9 mouse cellular contexts compared by ENCODE assay signal in the genomic region with DNA sequence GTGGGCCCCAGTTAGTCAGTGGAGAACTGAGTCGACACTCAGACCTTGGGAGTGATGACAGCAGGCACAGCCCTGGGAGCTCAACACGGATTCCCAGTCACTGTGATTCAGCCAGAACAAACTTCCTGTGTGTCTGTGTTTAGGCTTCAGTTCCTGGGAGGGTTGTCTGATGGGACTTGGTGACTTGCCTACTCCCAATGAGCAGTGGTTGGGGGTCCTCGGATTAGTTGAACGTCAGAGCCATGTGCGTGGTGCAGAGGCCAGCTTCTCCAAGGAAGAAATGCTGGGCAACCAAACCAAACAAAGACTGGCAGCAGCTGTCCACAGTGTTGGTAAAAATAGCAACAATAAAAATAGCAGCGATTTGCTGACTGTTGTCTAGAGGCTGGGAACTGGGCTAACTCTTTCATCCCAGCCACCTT.
DNase-seq lines count a peak whose midpoint lies in the region; ATAC-seq and TF ChIP-seq lines count a peak whose summit lies in the region.
"Had no signal": no experiment of that assay in that cellular context is flagged by ENCODE, and none has a peak within 500 bp of the region (broad histone marks: within the 10 kb centered on the region; RNA-seq: fewer than 3 reads in every experiment).

No protein-coding gene starts in this region.

- no peaks in the 10 kb centered on the region for H3K27me3 ChIP-seq in embryonic facial prominence, embryonic 14.5 days (replicated peaks; ENCODE audit: control insufficient read depth, insufficient read depth, low read length)
- H3K27me3 ChIP-seq in embryonic facial prominence, embryonic 10.5 days (replicated peaks; ENCODE audit: low read depth, poor library complexity, severe bottlenecking), result no peaks in the 10 kb centered on the region
- no peaks in the 10 kb centered on the region for H3K27me3 ChIP-seq in cerebellum, adult 2 months (ENCODE audit: control insufficient read depth, insufficient read depth, low read length)
- no peaks in the 10 kb centered on the region for H3K27me3 ChIP-seq in heart, embryonic 15.5 days

- DNase-seq in embryonic facial prominence, embryonic 14.5 days (ENCODE audit: low spot score), result peak; percentile 44
- no peak for DNase-seq in embryonic facial prominence, embryonic 10.5 days (ENCODE audit: low spot score)
- DNase-seq in 3134 (ENCODE audit: extremely low read depth, insufficient read length, low spot score), result peak; percentile 50
- peak; percentile 44 to 56 for DNase-seq in cerebellum, adult 2 months
- DNase-seq in thymus, postnatal 36 days, result no peak
- no peak for DNase-seq in thymus, postnatal 10 days (ENCODE audit: low spot score in 2 of 2)
- no peak for DNase-seq in embryo, embryonic 9.5 days (ENCODE audit: extremely low spot score)

- no peak overlapping the region for H3K4me3 ChIP-seq in embryonic facial prominence, embryonic 14.5 days (ENCODE audit: low read depth, low read length)
- no peak overlapping the region for H3K4me3 ChIP-seq in embryonic facial prominence, embryonic 10.5 days
- H3K4me3 ChIP-seq in cerebellum, adult 2 months (replicated peaks; ENCODE audit: insufficient read depth, low read depth, low read length), result no peak overlapping the region
- H3K4me3 ChIP-seq in heart, embryonic 15.5 days, result no peak overlapping the region
- H3K4me3 ChIP-seq: erythroblast, embryonic 14.5 days had no signal

- no peaks in the 10 kb centered on the region for H3K9me3 ChIP-seq in embryonic facial prominence, embryonic 14.5 days (ENCODE audit: control insufficient read depth, low read length)
- H3K9me3 ChIP-seq in embryonic facial prominence, embryonic 10.5 days, result no peaks in the 10 kb centered on the region
- H3K9me3 ChIP-seq in heart, embryonic 15.5 days (replicated peaks), result no peaks in the 10 kb centered on the region

- H3K36me3 ChIP-seq in embryonic facial prominence, embryonic 14.5 days (ENCODE audit: control insufficient read depth, insufficient read depth, low read length), result no peaks in the 10 kb centered on the region
- no peaks in the 10 kb centered on the region for H3K36me3 ChIP-seq in embryonic facial prominence, embryonic 10.5 days (replicated peaks)
- H3K36me3 ChIP-seq in heart, embryonic 15.5 days, result no peaks in the 10 kb centered on the region

- H3K4me1 ChIP-seq in embryonic facial prominence, embryonic 14.5 days (ENCODE audit: control insufficient read depth, insufficient read depth, low read length), result no peaks in the 10 kb centered on the region
- peaks cover 3% of the 10 kb centered on the region; the same call in 1 of the 2 replicates for H3K4me1 ChIP-seq in embryonic facial prominence, embryonic 10.5 days
- peaks cover 15% of the 10 kb centered on the region for H3K4me1 ChIP-seq in cerebellum, adult 2 months (ENCODE audit: control insufficient read depth, insufficient read depth, low read length)
- peaks cover 23% of the 10 kb centered on the region for H3K4me1 ChIP-seq in heart, embryonic 15.5 days (replicated peaks)

- ATAC-seq in embryonic facial prominence, embryonic 14.5 days (ENCODE audit: low read depth), result peak; percentile 64; the same call in 1 of the 2 replicates
- peak; percentile 81 for ATAC-seq in heart, embryonic 15.5 days (replicated peaks; ENCODE audit: insufficient number of reproducible peaks, insufficient read depth, low FRiP score, low read depth)

- no peak for TF ChIP-seq POLR2A in cerebellum, adult 2 months (IDR thresholded peaks at IDR 0.05; ENCODE audit: borderline replicate concordance, insufficient read depth, low read length)

- H3K4me2 ChIP-seq in embryonic facial prominence, embryonic 14.5 days (ENCODE audit: low read depth, low read length), result no peak overlapping the region
- H3K4me2 ChIP-seq in heart, embryonic 15.5 days, result peak overlapping the region; percentile 43

- no peak overlapping the region for H3K27ac ChIP-seq in embryonic facial prominence, embryonic 14.5 days (replicated peaks; ENCODE audit: low read depth, low read length)
- H3K27ac ChIP-seq in embryonic facial prominence, embryonic 10.5 days (replicated peaks), result no peak overlapping the region
- 0 out of 2 replicates have a peak overlapping the region, but pooled peaks have one; percentile 19 for H3K27ac ChIP-seq in cerebellum, adult 2 months (ENCODE audit: insufficient read depth, low read length)
- peak overlapping the region; percentile 97 for H3K27ac ChIP-seq in heart, embryonic 15.5 days

- H3K9ac ChIP-seq in embryonic facial prominence, embryonic 14.5 days (ENCODE audit: low read depth, low read length), result no peak overlapping the region
- H3K9ac ChIP-seq in heart, embryonic 15.5 days, result no peak overlapping the region

- 36% methylated on average over 6 of the region's 6 CpGs for WGBS in embryonic facial prominence, embryonic 14.5 days
- WGBS in embryonic facial prominence, embryonic 10.5 days, result 67% methylated on average over 6 of the region's 6 CpGs
- WGBS in cerebellum, adult 2 months, result 7% methylated on average over 6 of the region's 6 CpGs
- 13% methylated on average over 6 of the region's 6 CpGs for WGBS in heart, embryonic 15.5 days

- no peak for TF ChIP-seq CTCF in cerebellum, adult 2 months (IDR thresholded peaks at IDR 0.05; ENCODE audit: borderline replicate concordance, insufficient read depth, low read depth, low read length)

Comparison
In these comparisons a context has a peak if more than half of its experiments do, and no peak if none do; other contexts are left out.
1. DNase-seq: peak in embryonic facial prominence, embryonic 14.5 days (single experiment), 3134 (single experiment) and cerebellum, adult 2 months (2 of 2); none in embryonic facial prominence, embryonic 10.5 days (single experiment), thymus, postnatal 36 days (0 of 2), thymus, postnatal 10 days (0 of 2) and embryo, embryonic 9.5 days (single experiment).
2. H3K27ac ChIP-seq: peak in cerebellum, adult 2 months (single experiment) and heart, embryonic 15.5 days (single experiment); none in embryonic facial prominence, embryonic 14.5 days (single experiment) and embryonic facial prominence, embryonic 10.5 days (single experiment).